Mouse (Mus musculus): ENCODE measurements around the gene Cfap20.

DNA sequence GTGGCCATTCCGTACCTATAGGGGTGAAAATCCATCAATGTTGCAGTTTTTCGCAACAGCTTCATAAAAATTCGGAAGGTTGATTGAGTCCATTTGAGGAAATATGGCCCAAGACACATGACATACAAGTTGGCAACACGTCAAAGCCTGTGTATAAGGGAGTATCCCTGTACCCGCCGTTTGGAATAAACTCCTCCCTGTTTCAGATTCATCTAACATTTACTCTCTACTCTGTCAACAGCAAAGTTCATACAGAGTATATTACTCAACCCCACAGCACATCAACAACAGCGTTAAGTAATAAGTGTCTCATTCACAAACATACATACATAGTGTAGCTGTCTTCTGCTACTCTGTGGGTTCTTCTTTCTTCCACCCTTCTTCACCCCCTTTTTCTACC, 10.0 kb downstream of the Cfap20 start:
- TF ChIP-seq TAL1 (IDR thresholded peaks at IDR 0.05; ENCODE audit: low read length), result no peak
- no peak for TF ChIP-seq GATA1 (IDR thresholded peaks at IDR 0.05; ENCODE audit: low read length)

Measured in erythroblast, embryonic 14.5 days (primary cell).